Mouse (Mus musculus): Measurements from ENCODE around the gene Slc16a6. TPM values are rescaled to one million over a fixed set of nuclear protein-coding genes. Genes with fewer than 3 reads are reported as not detected.
A peak's percentile ranks its signal among the peaks of the same experiment; 100 is the strongest.

Gene Slc16a6
- total and polyA plus RNA-seq, 2 experiments from 2014 or later, result 8.2 to 11.9 TPM

GRCm38 (mm10) chr11:109425392-109426271, 47.8 kb downstream of the Slc16a6 start, which contains the start of gene Amz2:
Amz2 (plus strand) TSS chr11:109425946.
- WGBS, result 1% methylated on average over 65 of the region's 65 CpGs
- ATAC-seq (ENCODE audit: insufficient read depth, low read depth), result peak; percentile 96
- Histone ChIP-seq H3K27ac (ENCODE audit: low read depth) (peak within 1 kb of the TSS; percentile 90), H3K36me3 (replicated peaks; ENCODE audit: control insufficient read depth, insufficient read depth, low read length) (peaks cover 19% of the 10 kb centered on the region), H3K9ac (replicated peaks; ENCODE audit: low read depth, low read length) (peak within 1 kb of the TSS; percentile 63), H3K4me1 (ENCODE audit: control insufficient read depth, insufficient read depth) (peaks cover 3% of the 10 kb centered on the region; the same call in 1 of the 2 replicates), H3K27me3 (ENCODE audit: control insufficient read depth, insufficient read depth, low read length) (no peaks in the 10 kb centered on the region), H3K9me3 (replicated peaks; ENCODE audit: control insufficient read depth, low read length) (peaks cover 5% of the 10 kb centered on the region; the same call in 1 of the 2 replicates), H3K4me3 (ENCODE audit: low read depth, low read length) (peak within 1 kb of the TSS; percentile 71), H3K4me2 (ENCODE audit: low read depth, low read length) (peak within 1 kb of the TSS; percentile 72)
- TF ChIP-seq EP300 (IDR thresholded peaks at IDR 0.05; ENCODE audit: low read depth) (no peak), CTCF (IDR thresholded peaks at IDR 0.05; ENCODE audit: low read depth) (peak; percentile 78)
- DNase-seq (ENCODE audit: low spot score), result peak; percentile 99

GRCm38 (mm10) chr11:109423294-109423693, 50.1 kb downstream of the Slc16a6 start:
- no peak for TF ChIP-seq CTCF (IDR thresholded peaks at IDR 0.05; ENCODE audit: low read depth)
- no peak for TF ChIP-seq EP300 (IDR thresholded peaks at IDR 0.05; ENCODE audit: low read depth)
- H3K4me3 ChIP-seq (ENCODE audit: low read depth, low read length), result no peak overlapping the region
- H3K4me1 ChIP-seq (ENCODE audit: control insufficient read depth, insufficient read depth), result peaks cover 3% of the 10 kb centered on the region; the same call in 1 of the 2 replicates
- H3K27ac ChIP-seq (ENCODE audit: low read depth), result no peak overlapping the region
- no peak for ATAC-seq (ENCODE audit: insufficient read depth, low read depth)
- H3K27me3 ChIP-seq (ENCODE audit: control insufficient read depth, insufficient read depth, low read length), result no peaks in the 10 kb centered on the region
- H3K4me2 ChIP-seq (ENCODE audit: low read depth, low read length), result no peak overlapping the region
- H3K9ac ChIP-seq (replicated peaks; ENCODE audit: low read depth, low read length), result no peak overlapping the region
- peaks cover 5% of the 10 kb centered on the region; the same call in 1 of the 2 replicates for H3K9me3 ChIP-seq (replicated peaks; ENCODE audit: control insufficient read depth, low read length)
- no peak for DNase-seq (ENCODE audit: low spot score)
- WGBS, result 29% methylated on average over 1 of the region's 1 CpGs
- H3K36me3 ChIP-seq (replicated peaks; ENCODE audit: control insufficient read depth, insufficient read depth, low read length), result no peaks in the 10 kb centered on the region

GRCm38 (mm10) chr11:109422263-109422662, 51.1 kb downstream of the Slc16a6 start:
- H3K36me3 ChIP-seq (replicated peaks; ENCODE audit: control insufficient read depth, insufficient read depth, low read length), result no peaks in the 10 kb centered on the region
- no peak overlapping the region for H3K4me2 ChIP-seq (ENCODE audit: low read depth, low read length)
- H3K9me3 ChIP-seq (replicated peaks; ENCODE audit: control insufficient read depth, low read length), result peaks cover 5% of the 10 kb centered on the region; the same call in 1 of the 2 replicates
- DNase-seq (ENCODE audit: low spot score) (no peak), ATAC-seq (ENCODE audit: insufficient read depth, low read depth) (no peak)
- 98% methylated on average over 4 of the region's 4 CpGs for WGBS
- no peak overlapping the region for H3K9ac ChIP-seq (replicated peaks; ENCODE audit: low read depth, low read length)
- H3K27me3 ChIP-seq (ENCODE audit: control insufficient read depth, insufficient read depth, low read length), result no peaks in the 10 kb centered on the region
- peaks cover 3% of the 10 kb centered on the region; the same call in 1 of the 2 replicates for H3K4me1 ChIP-seq (ENCODE audit: control insufficient read depth, insufficient read depth)
- H3K27ac ChIP-seq (ENCODE audit: low read depth), result no peak overlapping the region
- TF ChIP-seq EP300 (IDR thresholded peaks at IDR 0.05; ENCODE audit: low read depth), result no peak
- TF ChIP-seq CTCF (IDR thresholded peaks at IDR 0.05; ENCODE audit: low read depth), result no peak
- H3K4me3 ChIP-seq (ENCODE audit: low read depth, low read length), result no peak overlapping the region

GRCm38 (mm10) chr11:109421205-109421604, 52.2 kb downstream of the Slc16a6 start:
- WGBS, result 76% methylated on average over 5 of the region's 5 CpGs
- Histone ChIP-seq H3K36me3 (replicated peaks; ENCODE audit: control insufficient read depth, insufficient read depth, low read length) (no peaks in the 10 kb centered on the region), H3K4me2 (ENCODE audit: low read depth, low read length) (no peak overlapping the region), H3K9me3 (replicated peaks; ENCODE audit: control insufficient read depth, low read length) (peaks cover 5% of the 10 kb centered on the region; the same call in 1 of the 2 replicates), H3K4me3 (ENCODE audit: low read depth, low read length) (no peak overlapping the region), H3K9ac (replicated peaks; ENCODE audit: low read depth, low read length) (no peak overlapping the region), H3K27me3 (ENCODE audit: control insufficient read depth, insufficient read depth, low read length) (no peaks in the 10 kb centered on the region), H3K27ac (ENCODE audit: low read depth) (no peak overlapping the region), H3K4me1 (ENCODE audit: control insufficient read depth, insufficient read depth) (no peaks in the 10 kb centered on the region)
- TF ChIP-seq EP300 (IDR thresholded peaks at IDR 0.05; ENCODE audit: low read depth) (no peak), CTCF (IDR thresholded peaks at IDR 0.05; ENCODE audit: low read depth) (no peak)
- DNase-seq (ENCODE audit: low spot score) (no peak), ATAC-seq (ENCODE audit: insufficient read depth, low read depth) (no peak)

- ATAC-seq (ENCODE audit: insufficient read depth, low read depth), result no peak
- no peaks in the 10 kb centered on the region for H3K4me1 ChIP-seq (ENCODE audit: control insufficient read depth, insufficient read depth)
- no peaks in the 10 kb centered on the region for H3K27me3 ChIP-seq (ENCODE audit: control insufficient read depth, insufficient read depth, low read length)
- WGBS, result 83% methylated on average over 14 of the region's 14 CpGs
- peak overlapping the region; percentile 43; the same call in 1 of the 2 replicates for H3K4me2 ChIP-seq (ENCODE audit: low read depth, low read length)
- peaks cover 5% of the 10 kb centered on the region; the same call in 1 of the 2 replicates for H3K9me3 ChIP-seq (replicated peaks; ENCODE audit: control insufficient read depth, low read length)
- no peak overlapping the region for H3K27ac ChIP-seq (ENCODE audit: low read depth)
- no peak overlapping the region for H3K4me3 ChIP-seq (ENCODE audit: low read depth, low read length)
- TF ChIP-seq EP300 (IDR thresholded peaks at IDR 0.05; ENCODE audit: low read depth), result no peak
- no peak for TF ChIP-seq CTCF (IDR thresholded peaks at IDR 0.05; ENCODE audit: low read depth)
- DNase-seq (ENCODE audit: low spot score), result no peak
- no peak overlapping the region for H3K9ac ChIP-seq (replicated peaks; ENCODE audit: low read depth, low read length)
- H3K36me3 ChIP-seq (replicated peaks; ENCODE audit: control insufficient read depth, insufficient read depth, low read length), result no peaks in the 10 kb centered on the region
Measured at GRCm38 (mm10) chr11:109420567-109420962, 52.8 kb downstream of the Slc16a6 start.
